Mouse (Mus musculus): Measurements from ENCODE around the gene Timp4.

DNA sequence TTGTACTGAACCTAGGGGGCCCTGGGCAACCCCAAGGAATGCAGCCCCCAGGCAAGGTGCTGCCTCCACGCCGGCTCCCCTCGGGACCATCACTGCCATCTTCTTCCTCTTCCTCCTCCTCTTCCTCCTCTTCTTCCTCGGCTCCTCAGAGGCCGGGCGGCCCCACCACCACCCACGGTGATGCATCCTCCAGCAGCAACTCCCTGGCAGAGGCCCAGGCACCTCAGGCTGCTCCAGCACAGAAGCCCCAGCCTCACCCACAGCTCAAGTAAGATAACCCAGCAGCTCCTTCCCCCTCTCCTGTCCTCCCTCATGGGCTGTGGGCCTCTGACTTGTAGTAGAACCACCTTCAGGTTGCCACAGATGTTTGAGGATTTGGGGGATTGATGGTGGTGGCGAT lies 26.1 kb upstream of the Timp4 start:
- TF ChIP-seq TAL1 (IDR thresholded peaks at IDR 0.05; ENCODE audit: low read length): no peak
- no peak for TF ChIP-seq GATA1 (IDR thresholded peaks at IDR 0.05; ENCODE audit: low read length)

Measured in erythroblast, embryonic 14.5 days (primary cell).